Mouse (Mus musculus): ENCODE data around the gene Rlf.
"Not testable (repeated sequence)": the region's sequence is repeated elsewhere in the genome, so short reads cannot be mapped to it uniquely, and the experiment has no call there.

Gene Rlf

GRCm38 (mm10) chr4:121214793-121215304, at the start of gene Rlf:
Gene Rlf, minus strand, starts transcription at chr4:121215084.
- DNase-seq = peak; percentile 99

DNA sequence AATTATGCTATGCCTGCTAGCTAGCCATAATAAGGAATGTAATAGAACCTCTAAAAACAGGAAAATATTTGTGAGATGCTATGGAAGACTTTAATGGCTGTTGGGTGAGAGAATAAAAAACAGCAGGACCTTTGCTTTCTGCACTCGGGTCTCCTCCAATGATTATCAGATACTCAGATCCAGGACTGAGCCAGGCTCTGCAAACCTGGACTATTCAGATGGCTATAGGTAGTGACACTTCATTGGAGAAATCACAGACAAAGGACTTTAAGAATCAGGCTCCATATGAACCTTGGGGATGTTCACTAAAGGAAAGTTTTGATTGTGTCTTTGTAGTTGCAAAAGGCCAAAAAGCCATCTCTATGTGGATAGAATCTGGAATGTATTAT, 26.7 kb upstream of the Rlf start:
- DNase-seq = no peak

GRCm38 (mm10) chr4:121240637-121241611, 26.0 kb upstream of the Rlf start:
- DNase-seq = peak; percentile 31

- no peak for DNase-seq
Measured at GRCm38 (mm10) chr4:121239878-121240277, 25.0 kb upstream of the Rlf start.

DNA sequence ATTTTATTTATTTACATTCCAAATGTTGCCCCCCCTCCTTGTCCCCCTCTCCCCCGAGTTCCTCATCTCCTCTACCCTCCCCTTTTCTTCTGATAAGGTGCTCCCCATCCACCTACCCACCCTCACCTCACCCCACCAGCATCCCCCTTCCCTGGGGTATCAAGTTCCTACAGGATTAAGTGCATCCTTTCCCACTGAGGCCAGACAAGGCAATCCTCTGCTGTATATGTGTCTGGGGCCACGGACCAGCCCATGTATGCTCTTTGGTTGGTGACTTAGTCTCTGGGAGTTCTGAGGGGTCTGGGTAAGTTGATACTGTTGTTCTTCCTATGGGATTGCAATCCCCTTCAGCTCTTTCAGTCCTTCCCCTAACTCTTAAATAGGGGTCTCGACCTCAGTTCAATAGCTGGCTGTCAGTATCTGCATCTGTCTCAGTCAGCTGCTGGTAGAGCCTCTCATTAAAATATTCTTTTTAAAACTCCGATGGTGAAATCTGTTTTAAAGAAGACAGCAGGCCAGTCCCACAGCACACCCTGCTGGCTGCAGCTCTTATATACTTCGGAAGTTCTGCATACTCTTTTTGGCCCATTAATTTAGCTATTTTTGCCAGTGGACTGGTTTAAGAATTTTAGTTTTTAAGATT, 17.0 kb upstream of the Rlf start:
- DNase-seq = peak; percentile 54

DNA sequence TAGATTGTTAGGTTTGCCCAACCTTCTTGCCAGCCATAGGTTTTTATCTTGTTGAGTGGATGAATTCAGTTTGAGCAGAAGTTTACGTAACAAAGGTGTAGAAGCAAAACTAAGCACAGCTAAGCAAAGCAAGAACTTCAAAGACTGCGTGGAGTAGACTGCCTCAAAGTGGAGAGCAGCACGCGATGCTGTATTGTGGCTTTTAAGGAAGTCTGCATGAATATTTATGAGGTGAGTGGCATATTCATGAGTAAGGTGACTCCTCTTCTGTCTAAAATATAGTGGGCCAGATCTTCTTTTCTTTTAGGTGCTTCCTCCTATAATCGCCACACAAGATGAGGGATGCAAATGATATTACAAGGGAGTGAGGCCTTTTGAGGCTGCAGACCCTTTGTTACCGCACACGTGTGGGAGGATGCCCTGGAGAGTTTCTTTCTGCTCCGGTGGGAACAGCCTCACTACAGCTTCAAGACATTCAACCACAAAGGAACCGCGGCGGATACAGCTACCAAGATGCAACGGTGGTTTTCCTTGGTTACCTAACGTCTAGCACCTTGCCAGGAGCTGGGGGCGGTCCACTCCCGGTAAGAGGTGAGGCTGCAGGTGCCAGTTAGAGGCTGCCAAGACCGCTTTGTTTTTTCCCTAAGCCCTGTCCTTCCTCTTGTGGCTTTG, 16.2 kb upstream of the Rlf start:
- no peak for DNase-seq

- DNase-seq = no peak
Measured at GRCm38 (mm10) chr4:121227072-121227471, 12.2 kb upstream of the Rlf start.

DNA sequence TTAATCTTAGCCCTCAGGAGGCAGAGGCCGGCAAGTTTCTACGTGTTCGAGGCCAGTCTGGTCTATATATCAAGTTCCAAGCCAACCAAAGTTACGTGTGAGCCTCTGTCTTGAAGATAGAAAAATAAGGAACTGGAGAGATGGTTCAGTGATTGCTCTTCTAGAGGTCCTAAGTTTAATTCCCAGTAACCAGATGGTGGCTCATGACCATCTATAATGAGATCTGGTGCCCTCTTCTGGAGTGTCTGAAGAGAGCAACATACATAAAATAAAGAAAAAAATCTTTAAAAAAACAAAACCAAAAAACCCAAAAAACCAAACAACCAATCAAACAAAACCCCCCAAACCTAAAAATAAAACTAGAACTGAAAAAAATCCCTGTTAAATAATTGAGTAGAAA, 10.3 kb upstream of the Rlf start:
- no peak for DNase-seq

- no peak for DNase-seq
Measured at GRCm38 (mm10) chr4:121223136-121223535, 8.3 kb upstream of the Rlf start.

DNA sequence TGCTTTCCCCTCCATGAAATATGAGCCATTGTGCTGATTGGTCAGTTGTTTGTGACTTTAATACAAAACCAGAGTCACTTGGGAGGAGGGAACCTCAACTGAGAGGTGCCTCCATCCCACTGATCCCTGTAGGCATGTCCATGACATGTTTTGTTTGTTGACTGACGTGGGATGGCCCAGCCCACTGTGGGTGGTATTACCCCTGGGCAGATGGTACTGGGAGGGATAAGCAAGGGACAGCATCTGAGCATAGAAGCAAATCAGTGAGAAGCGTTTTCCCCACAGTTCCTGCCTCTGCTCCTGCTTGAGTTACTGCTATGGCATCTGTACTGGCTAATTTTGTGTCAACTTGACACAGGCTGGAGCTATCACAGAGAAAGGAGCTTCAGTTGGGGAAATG, 1.3 kb upstream of the Rlf start:
- no peak for DNase-seq

- no peak for DNase-seq
Measured at GRCm38 (mm10) chr4:121215489-121215888, 605 bp upstream of the Rlf start.

- peak; percentile 67 for DNase-seq
Measured at GRCm38 (mm10) chr4:121213936-121214792, 720 bp downstream of the Rlf start.

DNA sequence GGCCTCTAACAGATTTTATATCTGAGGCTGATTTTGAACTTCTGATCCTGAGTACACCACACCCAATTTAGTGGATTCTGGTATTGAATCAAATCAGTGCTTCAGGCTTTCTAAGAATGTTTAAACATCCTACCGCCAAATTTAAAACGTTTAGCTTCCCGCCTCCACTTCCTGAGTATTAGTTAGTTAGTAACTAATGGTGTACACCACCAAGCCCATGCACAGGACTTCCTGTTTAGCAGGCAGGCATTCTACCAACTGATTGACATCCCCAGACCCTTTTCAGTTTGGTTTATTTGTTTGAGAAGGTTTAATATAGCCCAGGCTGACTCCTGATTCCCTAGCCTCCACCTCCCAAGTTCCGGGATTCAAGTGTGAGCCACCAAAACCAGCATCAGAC, 6.0 kb downstream of the Rlf start:
- no peak for DNase-seq

DNA sequence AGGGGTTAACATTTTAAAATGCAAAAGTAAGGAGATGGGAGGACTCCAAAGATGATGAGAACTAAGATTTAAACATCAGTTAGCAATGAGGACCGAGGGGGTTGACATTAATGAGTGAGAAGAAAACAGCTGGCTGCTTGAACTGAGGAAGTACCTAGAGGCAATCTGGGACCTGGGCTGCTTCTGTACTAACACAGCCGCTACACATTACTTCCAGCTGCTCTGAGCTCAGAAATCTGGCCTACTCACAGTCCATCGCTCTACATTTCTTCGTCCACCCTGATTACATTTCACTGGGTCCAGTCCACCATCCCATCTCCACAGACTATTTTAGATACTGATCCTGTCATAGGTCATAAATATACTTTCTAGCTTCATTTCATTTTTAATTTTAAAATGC, 17.0 kb downstream of the Rlf start:
- no peak for DNase-seq

GRCm38 (mm10) chr4:121196995-121197394, 17.9 kb downstream of the Rlf start:
- DNase-seq = peak; percentile 8

- DNase-seq = no peak
Measured at GRCm38 (mm10) chr4:121196205-121196604, 18.7 kb downstream of the Rlf start.

DNA sequence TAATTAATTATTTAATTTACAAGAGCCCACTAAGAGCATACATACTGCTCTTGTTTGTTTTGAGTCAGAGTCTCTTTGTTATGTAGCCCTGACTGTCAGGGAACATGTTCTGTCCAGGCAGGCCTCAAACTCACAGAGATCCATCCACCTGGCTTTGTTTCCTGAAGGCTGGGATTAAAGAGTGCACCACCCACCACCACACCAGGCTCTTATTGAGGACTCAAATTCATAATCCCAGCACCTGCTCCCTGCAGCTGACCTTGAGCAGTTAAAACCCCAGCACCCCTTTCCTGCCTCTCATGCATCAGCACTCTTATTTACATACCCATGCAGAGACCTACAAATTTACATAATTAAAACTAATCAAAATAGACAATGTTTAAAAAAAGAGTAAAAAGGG, 20.1 kb downstream of the Rlf start:
- DNase-seq = no peak

DNA sequence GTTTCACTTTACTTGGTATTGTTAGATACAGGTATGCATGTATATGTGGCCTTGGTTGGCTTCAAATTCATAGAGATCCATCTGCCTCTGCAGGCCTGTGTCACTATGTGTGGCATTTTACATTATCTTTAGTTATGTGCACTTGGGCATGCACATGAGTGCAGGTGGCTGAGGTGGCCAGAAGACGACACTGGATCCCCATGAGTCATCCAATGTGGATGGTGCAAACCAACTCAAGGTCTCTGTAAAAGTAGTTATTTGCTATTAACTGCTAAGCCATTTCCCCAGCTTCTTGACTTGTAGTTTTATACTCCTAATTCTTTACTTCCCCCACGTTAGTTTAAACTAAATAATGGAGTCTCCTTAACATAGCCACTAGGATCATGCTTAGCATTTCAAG, 22.6 kb downstream of the Rlf start:
- no peak for DNase-seq

DNA sequence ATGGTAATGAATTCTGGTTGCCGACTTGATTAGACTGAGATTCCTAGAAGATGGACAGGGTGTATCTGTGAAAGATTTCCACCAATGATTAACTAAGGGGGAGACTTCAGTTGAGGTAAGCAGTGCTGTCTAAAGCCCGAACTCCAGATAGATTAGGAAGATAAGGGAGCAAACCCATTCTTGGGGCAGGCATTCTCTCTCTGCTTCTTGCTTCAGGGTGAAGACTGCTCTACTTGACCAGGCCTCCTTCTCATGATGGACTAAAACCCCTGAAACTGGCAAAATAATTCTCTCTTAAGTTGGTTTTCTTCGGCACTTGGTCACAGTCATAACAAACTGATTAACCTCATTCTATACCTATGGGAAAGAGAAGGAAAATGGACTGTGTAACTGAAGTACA, 25.5 kb downstream of the Rlf start:
- no peak for DNase-seq

DNA sequence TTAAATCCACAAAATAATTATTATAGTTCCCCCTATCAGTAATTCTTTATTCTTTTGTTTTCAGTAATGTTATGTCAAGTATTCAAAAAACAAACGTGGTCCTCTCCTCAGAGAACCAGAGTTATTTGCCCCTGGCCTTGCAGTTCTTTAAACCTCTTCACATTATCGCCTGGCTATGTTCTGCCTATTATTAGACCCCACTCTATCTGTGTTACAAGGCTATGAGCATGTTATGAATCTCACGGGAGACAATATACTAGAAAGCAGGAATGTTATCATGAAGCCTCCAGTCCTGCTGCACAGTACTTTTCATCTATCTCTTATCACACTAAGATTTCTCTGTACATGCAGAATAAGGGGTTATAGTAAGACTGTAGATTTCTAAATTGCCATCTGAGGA, 35.2 kb downstream of the Rlf start:
- DNase-seq = no peak

- no peak for DNase-seq
Measured at GRCm38 (mm10) chr4:121167656-121168055, 47.2 kb downstream of the Rlf start.

DNA sequence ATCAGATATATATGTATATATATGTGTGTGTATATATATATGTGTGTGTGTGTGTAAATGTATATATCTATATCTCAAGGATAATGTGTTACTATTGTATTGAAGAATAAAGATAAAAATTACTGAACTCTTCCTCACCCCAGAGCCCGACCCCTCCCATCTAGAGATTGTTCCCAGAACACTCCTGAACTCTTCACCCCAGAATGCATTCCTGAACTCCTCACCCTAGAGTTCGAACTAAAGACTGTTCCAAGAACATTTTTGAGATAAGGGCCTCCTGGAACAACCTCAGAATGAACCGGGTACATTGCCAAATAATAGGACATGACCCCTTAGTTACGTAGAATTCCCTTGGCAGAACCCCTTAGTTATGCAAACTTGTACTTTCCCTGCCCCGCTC, 48.2 kb downstream of the Rlf start:
- not testable (repeated sequence) for DNase-seq
